Mouse (Mus musculus): ENCODE data around the gene Gsg1. TPM values are rescaled to one million over a fixed set of nuclear protein-coding genes. Genes with fewer than 3 reads are reported as not detected.
A peak's percentile ranks its signal among the peaks of the same experiment; 100 is the strongest.

Gene Gsg1
- total and polyA plus RNA-seq, 3 experiments = not detected

DNA sequence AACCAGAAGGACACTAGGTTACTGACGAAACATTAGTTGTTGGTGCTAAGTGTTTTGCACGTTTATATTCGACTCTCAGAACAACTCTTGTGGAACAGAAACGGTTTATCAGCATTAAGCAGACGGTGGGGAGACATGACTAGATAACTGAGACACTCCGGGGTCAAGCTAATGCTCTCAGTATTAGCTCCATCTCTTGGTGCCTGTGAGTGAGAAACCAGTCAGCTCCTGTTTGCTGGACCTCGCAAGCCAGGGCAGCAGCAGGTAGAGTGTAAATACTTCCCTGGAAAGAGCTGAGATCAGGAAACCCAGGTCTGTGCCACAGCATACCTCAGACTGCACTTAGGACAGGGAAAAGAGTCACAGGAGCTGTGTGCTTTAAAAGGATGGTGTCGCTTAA is 57.4 kb downstream of the Gsg1 start:
- Histone ChIP-seq H3K27me3 (ENCODE audit: control insufficient read depth in 1 of 2, insufficient read depth in 2 of 2, low read length in 2 of 2) (no peaks in the 10 kb centered on the region), H3K4me1 (ENCODE audit: control insufficient read depth in 1 of 2, insufficient read depth in 2 of 2, low read length in 2 of 2) (peaks cover 9 to 13% of the 10 kb centered on the region in 2 experiments; a peak in 3 of 4 replicates), H3K4me3 (ENCODE audit: control insufficient read depth in 1 of 2, insufficient read depth in 1 of 2, low read depth in 2 of 2, low read length in 2 of 2) (peak overlapping the region; percentile 26 to 72; a peak in 3 of 4 replicates), H3K79me2 (ENCODE audit: control insufficient read depth, insufficient read depth, low read length, poor library complexity) (peaks cover 6% of the 10 kb centered on the region), H3K36me3 (ENCODE audit: control insufficient read depth in 1 of 2, insufficient read depth in 2 of 2, low read length in 2 of 2) (peaks cover 0 to 12% of the 10 kb centered on the region in 2 experiments; a peak in 2 of 4 replicates), H3K9ac (ENCODE audit: control insufficient read depth, low read depth, low read length, poor library complexity, severe bottlenecking) (peak overlapping the region; percentile 76), H3K27ac (ENCODE audit: control insufficient read depth, low read depth, low read length) (peak overlapping the region; percentile 70), H3K9me3 (replicated peaks; ENCODE audit: insufficient read depth, low read length) (no peaks in the 10 kb centered on the region)
- TF ChIP-seq MXI1 (IDR thresholded peaks at IDR 0.05; ENCODE audit: low read depth, low read length) (no peak; the same call in none of the 2 replicates), MAZ (IDR thresholded peaks at IDR 0.05; ENCODE audit: low read depth, low read length) (no peak), MYC (IDR thresholded peaks at IDR 0.05; ENCODE audit: low read depth, low read length) (peak; percentile 38; the same call in 1 of the 2 replicates), NRF1 (IDR thresholded peaks at IDR 0.05; ENCODE audit: insufficient read depth, low read depth, low read length, poor library complexity, severe bottlenecking) (no peak), NELFE (IDR thresholded peaks at IDR 0.05; ENCODE audit: low read depth, low read length) (no peak), ZKSCAN1 (IDR thresholded peaks at IDR 0.05; ENCODE audit: low read depth, low read length) (no peak), GATA1 (IDR thresholded peaks at IDR 0.05; ENCODE audit: low read depth, low read length) (peak; percentile 93), TBP (IDR thresholded peaks at IDR 0.05; ENCODE audit: low read depth, low read length) (peak; percentile 67), POLR2AphosphoS2 (IDR thresholded peaks at IDR 0.05; ENCODE audit: low read length) (no peak), TAL1 (IDR thresholded peaks at IDR 0.05; ENCODE audit: low read length) (peak; percentile 91), ZNF384 (IDR thresholded peaks at IDR 0.05; ENCODE audit: low read depth, low read length) (no peak), CHD2 (IDR thresholded peaks at IDR 0.05; ENCODE audit: low read length) (no peak), ETS1 (IDR thresholded peaks at IDR 0.05; ENCODE audit: low read depth, low read length) (peak; percentile 67; the same call in 1 of the 2 replicates), MEF2A (IDR thresholded peaks at IDR 0.05; ENCODE audit: extremely low read depth, insufficient replicate concordance, low read depth, low read length, poor library complexity, severe bottlenecking) (no peak), CHD1 (IDR thresholded peaks at IDR 0.05; ENCODE audit: low read depth, low read length) (no peak), ZMIZ1 (IDR thresholded peaks at IDR 0.05; ENCODE audit: low read depth, low read length) (no peak), EP300 (IDR thresholded peaks at IDR 0.05; ENCODE audit: low read depth in 1 of 2, low read length in 2 of 2) (peak; percentile 90), BHLHE40 (IDR thresholded peaks at IDR 0.05; ENCODE audit: borderline replicate concordance, low read depth, low read length) (peak; percentile 79; the same call in 1 of the 2 replicates), SIN3A (IDR thresholded peaks at IDR 0.05; ENCODE audit: low read length) (peak; percentile 50), RCOR1 (IDR thresholded peaks at IDR 0.05; ENCODE audit: low read depth, low read length) (peak; percentile 26), CTCF (IDR thresholded peaks at IDR 0.05 in 2 of 3, conservative IDR thresholded peaks at IDR 0.05 in 1 of 3; ENCODE audit: control insufficient read depth in 1 of 3, insufficient read depth in 1 of 3, low read depth in 2 of 3, low read length in 3 of 3, poor library complexity in 1 of 3, severe bottlenecking in 1 of 3) (no peak), TCF12 (IDR thresholded peaks at IDR 0.05; ENCODE audit: low read depth, low read length) (peak; percentile 94), POLR2A (IDR thresholded peaks at IDR 0.05; ENCODE audit: control insufficient read depth in 1 of 2, insufficient read depth in 1 of 2, low read depth in 1 of 2, low read length in 2 of 2, poor library complexity in 1 of 2) (0 out of 4 replicates have a peak, but pooled peaks of 1 of the 2 experiments have one; percentile 30), HCFC1 (IDR thresholded peaks at IDR 0.05; ENCODE audit: low read depth, low read length) (no peak), POLR2AphosphoS5 (IDR thresholded peaks at IDR 0.05; ENCODE audit: borderline replicate concordance, low read depth, low read length) (no peak), SMC3 (IDR thresholded peaks at IDR 0.05; ENCODE audit: low read depth, low read length) (no peak), ELF1 (IDR thresholded peaks at IDR 0.05; ENCODE audit: low read depth, low read length) (no peak)
- DNase-seq (ENCODE audit: low read depth, low spot score) = peak; percentile 87

Data from MEL (cell line).